Mouse (Mus musculus): Measurements from ENCODE around the gene Akap2. TPM values are rescaled to one million over a fixed set of nuclear protein-coding genes. Genes with fewer than 3 reads are reported as not detected.
"Not testable (repeated sequence)": the region's sequence is repeated elsewhere in the genome, so short reads cannot be mapped to it uniquely, and the experiment has no call there.

Gene Akap2
- polyA plus RNA-seq, 1 experiment from 2014 or later: 28.2 TPM

- no peak overlapping the region for H3K9ac ChIP-seq (ENCODE audit: low read length)
- H3K4me2 ChIP-seq (ENCODE audit: low read length): no peak overlapping the region
- no peaks in the 10 kb centered on the region for H3K27me3 ChIP-seq (replicated peaks; ENCODE audit: control insufficient read depth, insufficient read depth, low read length)
- no peak overlapping the region for H3K27ac ChIP-seq (ENCODE audit: low read depth)
- peaks cover 6% of the 10 kb centered on the region for H3K36me3 ChIP-seq (ENCODE audit: control insufficient read depth, insufficient read depth, low read length)
- H3K4me3 ChIP-seq (ENCODE audit: low read depth, low read length): no peak overlapping the region
- ATAC-seq (replicated peaks; ENCODE audit: low FRiP score, low TSS enrichment, low read depth): no peak
- peaks cover 9% of the 10 kb centered on the region for H3K4me1 ChIP-seq (replicated peaks; ENCODE audit: control insufficient read depth, insufficient read depth, low read length)
- no peaks in the 10 kb centered on the region for H3K9me3 ChIP-seq (ENCODE audit: control insufficient read depth, low read length)
- DNase-seq (ENCODE audit: low spot score): no peak
- 97% methylated on average over 2 of the region's 2 CpGs for WGBS
Observed at GRCm38 (mm10) chr4:57888246-57888645, 170.8 kb downstream of the Akap2 start.

- peaks cover 11% of the 10 kb centered on the region for H3K36me3 ChIP-seq (ENCODE audit: control insufficient read depth, insufficient read depth, low read length)
- not testable (repeated sequence) for H3K9ac ChIP-seq (ENCODE audit: low read length); DNase-seq (ENCODE audit: low spot score); H3K27me3 ChIP-seq (replicated peaks; ENCODE audit: control insufficient read depth, insufficient read depth, low read length); ATAC-seq (replicated peaks; ENCODE audit: low FRiP score, low TSS enrichment, low read depth); H3K4me1 ChIP-seq (replicated peaks; ENCODE audit: control insufficient read depth, insufficient read depth, low read length); H3K9me3 ChIP-seq (ENCODE audit: control insufficient read depth, low read length); H3K27ac ChIP-seq (ENCODE audit: low read depth); H3K4me2 ChIP-seq (ENCODE audit: low read length); H3K4me3 ChIP-seq (ENCODE audit: low read depth, low read length)
- WGBS: 83% methylated on average over 1 of the region's 1 CpGs
Observed at GRCm38 (mm10) chr4:57888978-57889377, 171.5 kb downstream of the Akap2 start.

- H3K9me3 ChIP-seq (ENCODE audit: control insufficient read depth, low read length): no peaks in the 10 kb centered on the region
- no peaks in the 10 kb centered on the region for H3K27me3 ChIP-seq (replicated peaks; ENCODE audit: control insufficient read depth, insufficient read depth, low read length)
- no peak overlapping the region for H3K4me3 ChIP-seq (ENCODE audit: low read depth, low read length)
- no peak overlapping the region for H3K4me2 ChIP-seq (ENCODE audit: low read length)
- 85% methylated on average over 8 of the region's 8 CpGs for WGBS
- ATAC-seq (replicated peaks; ENCODE audit: low FRiP score, low TSS enrichment, low read depth): no peak
- H3K4me1 ChIP-seq (replicated peaks; ENCODE audit: control insufficient read depth, insufficient read depth, low read length): peaks cover 9% of the 10 kb centered on the region
- H3K36me3 ChIP-seq (ENCODE audit: control insufficient read depth, insufficient read depth, low read length): peaks cover 12% of the 10 kb centered on the region
- H3K27ac ChIP-seq (ENCODE audit: low read depth): no peak overlapping the region
- no peak overlapping the region for H3K9ac ChIP-seq (ENCODE audit: low read length)
- DNase-seq (ENCODE audit: low spot score): no peak
Observed at GRCm38 (mm10) chr4:57889773-57890172, 172.3 kb downstream of the Akap2 start.

GRCm38 (mm10) chr4:57892001-57892586 is 174.6 kb downstream of the Akap2 start:
- Histone ChIP-seq H3K4me1 (replicated peaks; ENCODE audit: control insufficient read depth, insufficient read depth, low read length) (peaks cover 10% of the 10 kb centered on the region; the same call in 1 of the 2 replicates), H3K4me3 (ENCODE audit: low read depth, low read length) (no peak overlapping the region), H3K27me3 (replicated peaks; ENCODE audit: control insufficient read depth, insufficient read depth, low read length) (no peaks in the 10 kb centered on the region), H3K9ac (ENCODE audit: low read length) (no peak overlapping the region), H3K27ac (ENCODE audit: low read depth) (no peak overlapping the region), H3K36me3 (ENCODE audit: control insufficient read depth, insufficient read depth, low read length) (peaks cover 12% of the 10 kb centered on the region), H3K4me2 (ENCODE audit: low read length) (no peak overlapping the region), H3K9me3 (ENCODE audit: control insufficient read depth, low read length) (no peaks in the 10 kb centered on the region)
- DNase-seq (ENCODE audit: low spot score) (no peak), ATAC-seq (replicated peaks; ENCODE audit: low FRiP score, low TSS enrichment, low read depth) (no peak)
- WGBS: 87% methylated on average over 10 of the region's 10 CpGs

GRCm38 (mm10) chr4:57895140-57895539 is 177.7 kb downstream of the Akap2 start:
- no peaks in the 10 kb centered on the region for H3K9me3 ChIP-seq (ENCODE audit: control insufficient read depth, low read length)
- H3K4me2 ChIP-seq (ENCODE audit: low read length): no peak overlapping the region
- ATAC-seq (replicated peaks; ENCODE audit: low FRiP score, low TSS enrichment, low read depth): no peak
- H3K36me3 ChIP-seq (ENCODE audit: control insufficient read depth, insufficient read depth, low read length): peaks cover 12% of the 10 kb centered on the region
- DNase-seq (ENCODE audit: low spot score): no peak
- peaks cover 10% of the 10 kb centered on the region; the same call in 1 of the 2 replicates for H3K4me1 ChIP-seq (replicated peaks; ENCODE audit: control insufficient read depth, insufficient read depth, low read length)
- H3K9ac ChIP-seq (ENCODE audit: low read length): no peak overlapping the region
- H3K27me3 ChIP-seq (replicated peaks; ENCODE audit: control insufficient read depth, insufficient read depth, low read length): no peaks in the 10 kb centered on the region
- 49% methylated on average over 5 of the region's 5 CpGs for WGBS
- H3K27ac ChIP-seq (ENCODE audit: low read depth): peak overlapping the region; percentile 47
- H3K4me3 ChIP-seq (ENCODE audit: low read depth, low read length): no peak overlapping the region

GRCm38 (mm10) chr4:57895902-57896301 is 178.4 kb downstream of the Akap2 start:
- no peak overlapping the region for H3K27ac ChIP-seq (ENCODE audit: low read depth)
- no peak overlapping the region for H3K4me2 ChIP-seq (ENCODE audit: low read length)
- H3K9me3 ChIP-seq (ENCODE audit: control insufficient read depth, low read length): no peaks in the 10 kb centered on the region
- H3K4me1 ChIP-seq (replicated peaks; ENCODE audit: control insufficient read depth, insufficient read depth, low read length): peaks cover 10% of the 10 kb centered on the region; the same call in 1 of the 2 replicates
- no peak for DNase-seq (ENCODE audit: low spot score)
- WGBS: 33% methylated on average over 6 of the region's 6 CpGs
- no peak overlapping the region for H3K9ac ChIP-seq (ENCODE audit: low read length)
- no peak overlapping the region for H3K4me3 ChIP-seq (ENCODE audit: low read depth, low read length)
- no peak for ATAC-seq (replicated peaks; ENCODE audit: low FRiP score, low TSS enrichment, low read depth)
- H3K36me3 ChIP-seq (ENCODE audit: control insufficient read depth, insufficient read depth, low read length): peaks cover 12% of the 10 kb centered on the region
- no peaks in the 10 kb centered on the region for H3K27me3 ChIP-seq (replicated peaks; ENCODE audit: control insufficient read depth, insufficient read depth, low read length)

- H3K4me1 ChIP-seq (replicated peaks; ENCODE audit: control insufficient read depth, insufficient read depth, low read length): peaks cover 10% of the 10 kb centered on the region; the same call in 1 of the 2 replicates
- no peak overlapping the region for H3K4me3 ChIP-seq (ENCODE audit: low read depth, low read length)
- DNase-seq (ENCODE audit: low spot score): no peak
- H3K36me3 ChIP-seq (ENCODE audit: control insufficient read depth, insufficient read depth, low read length): peaks cover 12% of the 10 kb centered on the region
- no peak for ATAC-seq (replicated peaks; ENCODE audit: low FRiP score, low TSS enrichment, low read depth)
- no peak overlapping the region for H3K27ac ChIP-seq (ENCODE audit: low read depth)
- no peak overlapping the region for H3K4me2 ChIP-seq (ENCODE audit: low read length)
- no peak overlapping the region for H3K9ac ChIP-seq (ENCODE audit: low read length)
- WGBS: 75% methylated on average over 3 of the region's 3 CpGs
- H3K27me3 ChIP-seq (replicated peaks; ENCODE audit: control insufficient read depth, insufficient read depth, low read length): no peaks in the 10 kb centered on the region
- H3K9me3 ChIP-seq (ENCODE audit: control insufficient read depth, low read length): no peaks in the 10 kb centered on the region
Observed at GRCm38 (mm10) chr4:57896631-57897030, 179.2 kb downstream of the Akap2 start.

- no peaks in the 10 kb centered on the region for H3K9me3 ChIP-seq (ENCODE audit: control insufficient read depth, low read length)
- 13% methylated on average over 4 of the region's 4 CpGs for WGBS
- H3K9ac ChIP-seq (ENCODE audit: low read length): no peak overlapping the region
- no peak overlapping the region for H3K4me2 ChIP-seq (ENCODE audit: low read length)
- ATAC-seq (replicated peaks; ENCODE audit: low FRiP score, low TSS enrichment, low read depth): no peak
- H3K36me3 ChIP-seq (ENCODE audit: control insufficient read depth, insufficient read depth, low read length): no peaks in the 10 kb centered on the region
- H3K4me3 ChIP-seq (ENCODE audit: low read depth, low read length): no peak overlapping the region
- DNase-seq (ENCODE audit: low spot score): peak; percentile 71
- no peaks in the 10 kb centered on the region for H3K27me3 ChIP-seq (replicated peaks; ENCODE audit: control insufficient read depth, insufficient read depth, low read length)
- H3K4me1 ChIP-seq (replicated peaks; ENCODE audit: control insufficient read depth, insufficient read depth, low read length): no peaks in the 10 kb centered on the region; the same call in 1 of the 2 replicates
- no peak overlapping the region for H3K27ac ChIP-seq (ENCODE audit: low read depth)
Observed at GRCm38 (mm10) chr4:57901210-57901609, 183.8 kb downstream of the Akap2 start.

- no peaks in the 10 kb centered on the region for H3K36me3 ChIP-seq (ENCODE audit: control insufficient read depth, insufficient read depth, low read length)
- H3K4me2 ChIP-seq (ENCODE audit: low read length): no peak overlapping the region
- H3K27ac ChIP-seq (ENCODE audit: low read depth): no peak overlapping the region
- no peaks in the 10 kb centered on the region for H3K27me3 ChIP-seq (replicated peaks; ENCODE audit: control insufficient read depth, insufficient read depth, low read length)
- no peaks in the 10 kb centered on the region for H3K9me3 ChIP-seq (ENCODE audit: control insufficient read depth, low read length)
- H3K4me1 ChIP-seq (replicated peaks; ENCODE audit: control insufficient read depth, insufficient read depth, low read length): no peaks in the 10 kb centered on the region; the same call in 1 of the 2 replicates
- 74% methylated on average over 5 of the region's 5 CpGs for WGBS
- ATAC-seq (replicated peaks; ENCODE audit: low FRiP score, low TSS enrichment, low read depth): no peak
- no peak overlapping the region for H3K4me3 ChIP-seq (ENCODE audit: low read depth, low read length)
- H3K9ac ChIP-seq (ENCODE audit: low read length): no peak overlapping the region
- no peak for DNase-seq (ENCODE audit: low spot score)
Observed at GRCm38 (mm10) chr4:57902619-57903018, 185.2 kb downstream of the Akap2 start.

All from intestine, embryonic 14.5 days (tissue).